Mouse (Mus musculus) hindbrain, embryonic 16.5 days (tissue): ENCODE measurements around the gene Arsg. TPM values are rescaled to one million over a fixed set of nuclear protein-coding genes. Genes with fewer than 3 reads are reported as not detected.
A peak's percentile ranks its signal among the peaks of the same experiment; 100 is the strongest.

Experiments used
- ATAC-seq: fragments of 200-750 bp; cut with Nextera tagmentation; 2 replicates; pipeline ENCODE4 v1.8.0; 2017; ENCODE audit warnings: moderate TSS enrichment, moderate library complexity
- H3K27ac ChIP-seq: fragments of 300-500 bp; sonication (generic); 2 replicates; pipeline ENCODE4 v1.5.1; 2014; ENCODE audit warnings: low read depth, mild to moderate bottlenecking, control low read depth, low read length, moderate library complexity
- H3K27me3 ChIP-seq: fragments of 300-500 bp; sonication (generic); replicated peaks from 2 replicates; pipeline ENCODE4 v1.6.1; 2014; ENCODE audit warnings: low read length; ENCODE audit not compliant: control insufficient read depth, insufficient read depth
- H3K36me3 ChIP-seq: fragments of 300-500 bp; sonication (generic); 2 replicates; pipeline ENCODE4 v1.6.1; 2014; ENCODE audit warnings: mild to moderate bottlenecking, low read length, moderate library complexity, mixed read lengths; ENCODE audit not compliant: control insufficient read depth, insufficient read depth
- H3K4me1 ChIP-seq: fragments of 300-500 bp; sonication (generic); 2 replicates; pipeline ENCODE4 v1.6.1; 2014; ENCODE audit warnings: low read depth, low read length; ENCODE audit not compliant: control insufficient read depth, insufficient read depth
- H3K4me2 ChIP-seq: fragments of 300-500 bp; sonication (generic); 2 replicates; pipeline ENCODE4 v1.6.1; 2014; ENCODE audit warnings: mild to moderate bottlenecking, low read length, control low read depth, moderate library complexity
- H3K4me3 ChIP-seq: fragments of 300-500 bp; sonication (generic); 2 replicates; pipeline ENCODE4 v1.5.1; 2014; ENCODE audit warnings: mild to moderate bottlenecking, low read length, control low read depth, moderate library complexity
- H3K9ac ChIP-seq: fragments of 300-500 bp; sonication (generic); 2 replicates; pipeline ENCODE4 v1.6.1; 2014; ENCODE audit warnings: low read depth, mild to moderate bottlenecking, control low read depth, low read length, moderate library complexity
- H3K9me3 ChIP-seq: fragments of 300-500 bp; sonication (generic); 2 replicates; pipeline ENCODE4 v1.6.1; 2014; ENCODE audit warnings: mild to moderate bottlenecking, low read length, moderate library complexity; ENCODE audit not compliant: control insufficient read depth
- WGBS: fragments of 180-500 bp; shearing (Covaris S2); extraction: QIAGEN DNeasy Blood & Tissue Kit; methylation state at CpG from one replicate; pipeline ENCODE4 v1.1.7; 2014; 5-methylcytosine and 5-hydroxymethylcytosine counted together
- polyA plus RNA-seq: library from polyadenylated mRNA; unstranded; fragments of >200 nt; fragmentation: Nextera tagmentation; extraction: Ambion mirVana; gene quantifications from 2 replicates; pipeline ENCODE4 v1.2.1, GENCODE M21; 2015

The Arsg gene
- polyA plus RNA-seq, 1 experiment from 2014 or later = 8.0 TPM

GRCm38 (mm10) chr11:109520958-109521357, 47.8 kb downstream of the Arsg start:
- ATAC-seq = no peak
- no peaks in the 10 kb centered on the region for H3K27me3 ChIP-seq
- no peak overlapping the region for H3K4me3 ChIP-seq
- no peak overlapping the region for H3K9ac ChIP-seq
- H3K4me1 ChIP-seq = no peaks in the 10 kb centered on the region
- H3K9me3 ChIP-seq = no peaks in the 10 kb centered on the region
- no peak overlapping the region for H3K4me2 ChIP-seq
- no peaks in the 10 kb centered on the region for H3K36me3 ChIP-seq
- WGBS = 41% methylated on average over 7 of the region's 7 CpGs
- H3K27ac ChIP-seq = no peak overlapping the region

- Histone ChIP-seq H3K4me1 (no peaks in the 10 kb centered on the region), H3K27ac (no peak overlapping the region), H3K27me3 (no peaks in the 10 kb centered on the region), H3K4me3 (no peak overlapping the region), H3K4me2 (no peak overlapping the region), H3K36me3 (no peaks in the 10 kb centered on the region), H3K9me3 (no peaks in the 10 kb centered on the region), H3K9ac (no peak overlapping the region)
- no peak for ATAC-seq
- WGBS = 81% methylated on average over 5 of the region's 5 CpGs
Measured at GRCm38 (mm10) chr11:109524869-109525268, 51.7 kb downstream of the Arsg start.

GRCm38 (mm10) chr11:109525571-109525970, 52.4 kb downstream of the Arsg start:
- Histone ChIP-seq H3K4me1 (no peaks in the 10 kb centered on the region), H3K27ac (no peak overlapping the region), H3K36me3 (no peaks in the 10 kb centered on the region), H3K4me3 (no peak overlapping the region), H3K4me2 (no peak overlapping the region), H3K27me3 (no peaks in the 10 kb centered on the region), H3K9ac (no peak overlapping the region), H3K9me3 (no peaks in the 10 kb centered on the region)
- 90% methylated on average over 4 of the region's 4 CpGs for WGBS
- ATAC-seq = no peak

GRCm38 (mm10) chr11:109530030-109530429, 56.9 kb downstream of the Arsg start:
- H3K4me1 ChIP-seq = no peaks in the 10 kb centered on the region
- 81% methylated on average over 4 of the region's 4 CpGs for WGBS
- no peaks in the 10 kb centered on the region for H3K27me3 ChIP-seq
- no peak overlapping the region for H3K9ac ChIP-seq
- no peaks in the 10 kb centered on the region for H3K9me3 ChIP-seq
- no peak overlapping the region for H3K4me3 ChIP-seq
- no peak overlapping the region for H3K4me2 ChIP-seq
- no peak overlapping the region for H3K27ac ChIP-seq
- peak; percentile 60; the same call in 1 of the 2 replicates for ATAC-seq
- H3K36me3 ChIP-seq = no peaks in the 10 kb centered on the region

- no peak overlapping the region for H3K4me3 ChIP-seq
- peaks cover 5% of the 10 kb centered on the region for H3K4me1 ChIP-seq
- H3K36me3 ChIP-seq = no peaks in the 10 kb centered on the region
- no peak overlapping the region for H3K27ac ChIP-seq
- ATAC-seq = no peak
- no peak overlapping the region for H3K9ac ChIP-seq
- WGBS = 83% methylated on average over 6 of the region's 6 CpGs
- no peak overlapping the region for H3K4me2 ChIP-seq
- no peaks in the 10 kb centered on the region for H3K9me3 ChIP-seq
- no peaks in the 10 kb centered on the region for H3K27me3 ChIP-seq
Measured at GRCm38 (mm10) chr11:109535966-109536365, 62.8 kb downstream of the Arsg start.

- no peak for ATAC-seq
- Histone ChIP-seq H3K27ac (no peak overlapping the region), H3K36me3 (no peaks in the 10 kb centered on the region), H3K9me3 (no peaks in the 10 kb centered on the region), H3K4me3 (no peak overlapping the region), H3K27me3 (no peaks in the 10 kb centered on the region), H3K4me2 (no peak overlapping the region), H3K9ac (no peak overlapping the region), H3K4me1 (peaks cover 5% of the 10 kb centered on the region)
- WGBS = 84% methylated on average over 5 of the region's 5 CpGs
Measured at GRCm38 (mm10) chr11:109536939-109537338, 63.8 kb downstream of the Arsg start.

GRCm38 (mm10) chr11:109539290-109539689, 66.1 kb downstream of the Arsg start:
- H3K36me3 ChIP-seq = no peaks in the 10 kb centered on the region
- 37% methylated on average over 6 of the region's 6 CpGs for WGBS
- H3K4me3 ChIP-seq = no peak overlapping the region
- H3K9me3 ChIP-seq = no peaks in the 10 kb centered on the region
- peak; percentile 56; the same call in 1 of the 2 replicates for ATAC-seq
- no peaks in the 10 kb centered on the region for H3K27me3 ChIP-seq
- H3K4me2 ChIP-seq = no peak overlapping the region
- no peak overlapping the region for H3K27ac ChIP-seq
- no peak overlapping the region for H3K9ac ChIP-seq
- H3K4me1 ChIP-seq = peaks cover 5% of the 10 kb centered on the region

GRCm38 (mm10) chr11:109543466-109543865, 70.3 kb downstream of the Arsg start:
- Histone ChIP-seq H3K9me3 (no peaks in the 10 kb centered on the region), H3K4me3 (no peak overlapping the region), H3K9ac (no peak overlapping the region), H3K4me1 (peaks cover 5% of the 10 kb centered on the region), H3K27ac (no peak overlapping the region), H3K4me2 (no peak overlapping the region), H3K36me3 (no peaks in the 10 kb centered on the region), H3K27me3 (no peaks in the 10 kb centered on the region)
- ATAC-seq = no peak
- WGBS = 84% methylated on average over 9 of the region's 9 CpGs

- peaks cover under 1% of the 10 kb centered on the region; the same call in 1 of the 2 replicates for H3K4me1 ChIP-seq
- no peaks in the 10 kb centered on the region for H3K9me3 ChIP-seq
- ATAC-seq = no peak
- no peak overlapping the region for H3K4me3 ChIP-seq
- 52% methylated on average over 7 of the region's 7 CpGs for WGBS
- H3K27me3 ChIP-seq = no peaks in the 10 kb centered on the region
- H3K9ac ChIP-seq = no peak overlapping the region
- no peaks in the 10 kb centered on the region for H3K36me3 ChIP-seq
- no peak overlapping the region for H3K4me2 ChIP-seq
- no peak overlapping the region for H3K27ac ChIP-seq
Measured at GRCm38 (mm10) chr11:109544432-109544831, 71.3 kb downstream of the Arsg start.

GRCm38 (mm10) chr11:109545265-109545664, 72.1 kb downstream of the Arsg start:
- 70% methylated on average over 7 of the region's 7 CpGs for WGBS
- Histone ChIP-seq H3K27me3 (no peaks in the 10 kb centered on the region), H3K9ac (no peak overlapping the region), H3K4me2 (no peak overlapping the region), H3K4me3 (no peak overlapping the region), H3K27ac (no peak overlapping the region), H3K9me3 (no peaks in the 10 kb centered on the region), H3K4me1 (no peaks in the 10 kb centered on the region), H3K36me3 (no peaks in the 10 kb centered on the region)
- no peak for ATAC-seq
